Mouse (Mus musculus): ENCODE results near the gene Tcstv1. TPM values are rescaled to one million over a fixed set of nuclear protein-coding genes. Genes with fewer than 3 reads are reported as not detected.
"Not testable (repeated sequence)": the region's sequence is repeated elsewhere in the genome, so short reads cannot be mapped to it uniquely, and the experiment has no call there.

The Tcstv1 gene
- polyA plus RNA-seq, 1 experiment from 2014 or later, result not detected

DNA sequence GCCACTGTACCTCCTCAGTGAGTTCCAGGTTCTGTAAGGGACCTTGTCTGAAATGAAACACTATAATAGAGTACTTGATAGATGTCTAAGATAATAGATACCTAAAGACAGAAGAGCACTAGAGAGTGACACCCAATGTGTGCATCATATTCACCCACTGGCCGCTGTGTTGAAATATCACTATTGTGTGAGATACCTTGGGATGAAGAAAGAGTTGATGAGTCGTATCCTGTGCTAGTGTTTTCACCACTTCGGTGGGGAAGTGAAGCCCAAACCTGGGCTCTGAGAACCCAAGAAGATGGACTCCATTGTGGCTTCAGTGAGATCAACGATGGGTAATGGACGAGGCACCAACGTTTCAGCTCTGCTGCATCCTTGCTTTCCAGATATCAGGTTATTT lies 32.2 kb downstream of the Tcstv1 start:
- not testable (repeated sequence) for H3K27me3 ChIP-seq (replicated peaks; ENCODE audit: control insufficient read depth, insufficient read depth, low read length); ATAC-seq (replicated peaks; ENCODE audit: low FRiP score, low TSS enrichment, low read depth); H3K27ac ChIP-seq (ENCODE audit: low read depth); H3K9me3 ChIP-seq (ENCODE audit: control insufficient read depth, low read length); H3K4me2 ChIP-seq (ENCODE audit: low read length); DNase-seq (ENCODE audit: low spot score); H3K4me3 ChIP-seq (ENCODE audit: low read depth, low read length); H3K36me3 ChIP-seq (ENCODE audit: control insufficient read depth, insufficient read depth, low read length); H3K4me1 ChIP-seq (replicated peaks; ENCODE audit: control insufficient read depth, insufficient read depth, low read length); H3K9ac ChIP-seq (ENCODE audit: low read length)
- no CpG with 5 or more reads among the region's 6 CpGs for WGBS

Other genes with a start within 250 kb of the Tcstv1 start
- gene Hmgcs1, start 204.4 kb downstream of the Tcstv1 start, polyA plus RNA-seq (2014; fragmentation: Nextera tagmentation; extraction: Ambion mirVana), result 218 and 236 TPM in 2 replicates
- 0.58 and 0.76 TPM in 2 replicates for gene Nim1k, start 138.9 kb downstream of the Tcstv1 start, polyA plus RNA-seq (2014; fragmentation: Nextera tagmentation; extraction: Ambion mirVana)
- 35.6 and 39.5 TPM in 2 replicates for gene Zfp131, start 103.9 kb downstream of the Tcstv1 start, polyA plus RNA-seq (2014; fragmentation: Nextera tagmentation; extraction: Ambion mirVana)
- not detected in 2 replicates for gene AF067063, start 64.6 kb downstream of the Tcstv1 start, polyA plus RNA-seq (2014; fragmentation: Nextera tagmentation; extraction: Ambion mirVana)
- gene D13Ertd608e, start 58.8 kb downstream of the Tcstv1 start, polyA plus RNA-seq (2014; fragmentation: Nextera tagmentation; extraction: Ambion mirVana), result not detected in 2 replicates
- gene Gm21761, start 34.5 kb upstream of the Tcstv1 start, polyA plus RNA-seq (2014; fragmentation: Nextera tagmentation; extraction: Ambion mirVana), result not detected in 2 replicates
- gene B020031M17Rik, start 56.0 kb upstream of the Tcstv1 start, polyA plus RNA-seq (2014; fragmentation: Nextera tagmentation; extraction: Ambion mirVana), result not detected in 2 replicates
- not detected in 2 replicates for gene Gm36079, start 132.2 kb upstream of the Tcstv1 start, polyA plus RNA-seq (2014; fragmentation: Nextera tagmentation; extraction: Ambion mirVana)
- gene Gm21188, start 157.4 kb upstream of the Tcstv1 start, polyA plus RNA-seq (2014; fragmentation: Nextera tagmentation; extraction: Ambion mirVana), result not detected in 2 replicates
- gene Gm20767, start 245.5 kb upstream of the Tcstv1 start, polyA plus RNA-seq (2014; fragmentation: Nextera tagmentation; extraction: Ambion mirVana), result not detected in 2 replicates

Measured in intestine, embryonic 14.5 days (tissue).